Mouse (Mus musculus) central nervous system, embryonic 11.5 days (tissue): Measurements from ENCODE around the gene Plekhg4. TPM values are rescaled to one million over a fixed set of nuclear protein-coding genes. Genes with fewer than 3 reads are reported as not detected.

Experiments used
- polyA plus RNA-seq: library from polyadenylated mRNA; depleted of rRNA; stranded (reverse); fragments of >200 nt; gene quantifications from 2 replicates; pipeline ENCODE4 v1.2.3, GENCODE M21; 2012; rRNA removed

The Plekhg4 gene
- polyA plus RNA-seq = 3.6 and 3.9 TPM in 2 replicates

GRCm38 (mm10) chr8:105373032-105373431 lies at the start of gene Plekhg4:
Gene Plekhg4, plus strand, starts transcription at chr8:105373274.

GRCm38 (mm10) chr8:105326141-105326672 lies 46.9 kb upstream of the Plekhg4 start, which contains the start of the genes Lrrc29 and Tmem208:
Gene Lrrc29, minus strand, starts transcription at chr8:105326278.
Gene Tmem208, plus strand, starts transcription at chr8:105326354.

GRCm38 (mm10) chr8:105347428-105348221 lies 25.4 kb upstream of the Plekhg4 start, which contains the start of gene Fhod1:
Gene Fhod1, minus strand, starts transcription at chr8:105347953.

GRCm38 (mm10) chr8:105348450-105349095 lies 24.5 kb upstream of the Plekhg4 start, which contains the start of gene Slc9a5:
Gene Slc9a5, plus strand, starts transcription at chr8:105348843.

GRCm38 (mm10) chr8:105413391-105413790 lies 40.3 kb downstream of the Plekhg4 start, which contains the start of the genes Kctd19 and Lrrc36:
Gene Kctd19, minus strand, starts transcription at chr8:105413502.
Gene Lrrc36, plus strand, starts transcription at chr8:105413571.

Other genes with a start within 250 kb of the Plekhg4 start
- gene Ces4a, start 241.5 kb upstream of the Plekhg4 start, polyA plus RNA-seq = not detected in 2 replicates
- 33.6 and 64.2 TPM in 2 replicates for gene Cbfb, start 202.6 kb upstream of the Plekhg4 start, polyA plus RNA-seq
- gene D230025D16Rik, start 148.1 kb upstream of the Plekhg4 start, polyA plus RNA-seq = 19.5 and 27.4 TPM in 2 replicates
- 5.5 and 7.9 TPM in 2 replicates for gene B3gnt9, start 118.1 kb upstream of the Plekhg4 start, polyA plus RNA-seq
- 7.0 and 9.8 TPM in 2 replicates for gene Tradd, start 108.7 kb upstream of the Plekhg4 start, polyA plus RNA-seq
- gene Fbxl8, start 108.6 kb upstream of the Plekhg4 start, polyA plus RNA-seq = 0.94 and 1.1 TPM in 2 replicates
- 0.14 and 0.31 TPM in 2 replicates for gene Hsf4, start 103.5 kb upstream of the Plekhg4 start, polyA plus RNA-seq
- 1.3 and 1.8 TPM in 2 replicates for gene Nol3, start 97.1 kb upstream of the Plekhg4 start, polyA plus RNA-seq
- gene 4931428F04Rik, start 83.4 kb upstream of the Plekhg4 start, polyA plus RNA-seq = 49.0 and 56.8 TPM in 2 replicates
- gene Exoc3l, start 77.2 kb upstream of the Plekhg4 start, polyA plus RNA-seq = 11.9 and 13.4 TPM in 2 replicates
- gene E2f4, start 75.6 kb upstream of the Plekhg4 start, polyA plus RNA-seq = 125 and 133 TPM in 2 replicates
- gene Elmo3, start 67.7 kb upstream of the Plekhg4 start, polyA plus RNA-seq = 2.1 and 3.4 TPM in 2 replicates
- 1.9 and 3.0 TPM in 2 replicates for gene Lrrc29, start 47.0 kb upstream of the Plekhg4 start, polyA plus RNA-seq
- 51.1 and 89.1 TPM in 2 replicates for gene Tmem208, start 46.9 kb upstream of the Plekhg4 start, polyA plus RNA-seq
- gene Fhod1, start 25.3 kb upstream of the Plekhg4 start, polyA plus RNA-seq = 18.4 and 21.0 TPM in 2 replicates
- 28.6 and 31.2 TPM in 2 replicates for gene Slc9a5, start 24.4 kb upstream of the Plekhg4 start, polyA plus RNA-seq
- gene Kctd19, start 40.2 kb downstream of the Plekhg4 start, polyA plus RNA-seq = not detected in 2 replicates
- 2.1 and 4.3 TPM in 2 replicates for gene Lrrc36, start 40.3 kb downstream of the Plekhg4 start, polyA plus RNA-seq
- 60.2 and 72.4 TPM in 2 replicates for gene Tppp3, start 98.3 kb downstream of the Plekhg4 start, polyA plus RNA-seq
- gene Zdhhc1, start 123.6 kb downstream of the Plekhg4 start, polyA plus RNA-seq = 34.5 and 38.7 TPM in 2 replicates
- 19.6 and 32.8 TPM in 2 replicates for gene Hsd11b2, start 145.5 kb downstream of the Plekhg4 start, polyA plus RNA-seq
- gene Atp6v0d1, start 192.8 kb downstream of the Plekhg4 start, polyA plus RNA-seq = 81.3 and 99.4 TPM in 2 replicates
- 12.4 and 17.6 TPM in 2 replicates for gene Ripor1, start 232.0 kb downstream of the Plekhg4 start, polyA plus RNA-seq